Comparison of ENCODE assay signal across 22 mouse cellular contexts in genomic region chr12:50066394-50066793, GRCm38 (mm10).
"Had no signal": no experiment of that assay in that cellular context is flagged by ENCODE, and none has a peak within 500 bp of the region (broad histone marks: within the 10 kb centered on the region; RNA-seq: fewer than 3 reads in every experiment).

No protein-coding gene starts in this region.

- H3K36me3 ChIP-seq: liver, embryonic 15.5 days; lung, embryonic 15.5 days; midbrain, embryonic 10.5 days; midbrain, embryonic 12.5 days; neural tube, embryonic 13.5 days; neural tube, embryonic 15.5 days had no signal

- H3K27me3 ChIP-seq: liver, embryonic 15.5 days; lung, embryonic 15.5 days; megakaryocyte, embryonic 14.5 days; neural tube, embryonic 13.5 days; neural tube, embryonic 15.5 days had no signal

- H3K9me3 ChIP-seq: liver, embryonic 15.5 days; lung, embryonic 15.5 days; megakaryocyte, embryonic 14.5 days; midbrain, embryonic 10.5 days; midbrain, embryonic 12.5 days; neural tube, embryonic 13.5 days; neural tube, embryonic 15.5 days had no signal

- DNase-seq: liver, postnatal 0 days; lung, adult 2 months; lung, postnatal 14 days; lung, postnatal 36 days; midbrain, embryonic 14.5 days; retina, postnatal 1 day; right cerebral cortex, adult 18-20 months; right cerebral cortex, postnatal 25 days; right cerebral cortex, postnatal 4 days; spleen, adult 18-20 months; thymus, adult 2 months; thymus, postnatal 25 days; thymus, postnatal 4 days had no signal

- H3K4me3 ChIP-seq: liver, embryonic 15.5 days; lung, embryonic 15.5 days; megakaryocyte, embryonic 14.5 days; midbrain, embryonic 10.5 days; midbrain, embryonic 12.5 days; neural tube, embryonic 13.5 days; neural tube, embryonic 15.5 days had no signal

- H3K27ac ChIP-seq: liver, embryonic 15.5 days; lung, embryonic 15.5 days; macrophage; midbrain, embryonic 10.5 days; midbrain, embryonic 12.5 days; neural tube, embryonic 13.5 days; neural tube, embryonic 15.5 days had no signal

- H3K4me1 ChIP-seq: liver, embryonic 15.5 days; lung, embryonic 15.5 days; megakaryocyte, embryonic 14.5 days; midbrain, embryonic 10.5 days; midbrain, embryonic 12.5 days; neural tube, embryonic 13.5 days; neural tube, embryonic 15.5 days had no signal

- ATAC-seq: liver, postnatal 0 days; lung, postnatal 0 days had no signal

- H3K4me2 ChIP-seq: liver, embryonic 15.5 days; lung, embryonic 15.5 days; midbrain, embryonic 12.5 days; neural tube, embryonic 13.5 days; neural tube, embryonic 15.5 days had no signal

- H3K9ac ChIP-seq: liver, embryonic 15.5 days; liver, postnatal 0 days; lung, embryonic 15.5 days; midbrain, embryonic 12.5 days; neural tube, embryonic 13.5 days; neural tube, embryonic 15.5 days had no signal
